Mouse (Mus musculus): ENCODE measurements at regions not wholly inside any gene's neighbourhood (a gene's known extent, or its start where the extent isn't known, plus 50 kb on each side); places are given as distances from the start of the nearest gene placed in this dataset.

- DNase-seq (ENCODE audit: low spot score in 2 of 2), result peak; percentile 67 to 72
Observed at GRCm38 (mm10) chr14:24550763-24551471, 64.0 kb downstream of the Rps24 start.

- no peak for DNase-seq (ENCODE audit: low spot score in 2 of 2)
Observed at GRCm38 (mm10) chr14:24551472-24551783, 64.5 kb downstream of the Rps24 start.

DNA sequence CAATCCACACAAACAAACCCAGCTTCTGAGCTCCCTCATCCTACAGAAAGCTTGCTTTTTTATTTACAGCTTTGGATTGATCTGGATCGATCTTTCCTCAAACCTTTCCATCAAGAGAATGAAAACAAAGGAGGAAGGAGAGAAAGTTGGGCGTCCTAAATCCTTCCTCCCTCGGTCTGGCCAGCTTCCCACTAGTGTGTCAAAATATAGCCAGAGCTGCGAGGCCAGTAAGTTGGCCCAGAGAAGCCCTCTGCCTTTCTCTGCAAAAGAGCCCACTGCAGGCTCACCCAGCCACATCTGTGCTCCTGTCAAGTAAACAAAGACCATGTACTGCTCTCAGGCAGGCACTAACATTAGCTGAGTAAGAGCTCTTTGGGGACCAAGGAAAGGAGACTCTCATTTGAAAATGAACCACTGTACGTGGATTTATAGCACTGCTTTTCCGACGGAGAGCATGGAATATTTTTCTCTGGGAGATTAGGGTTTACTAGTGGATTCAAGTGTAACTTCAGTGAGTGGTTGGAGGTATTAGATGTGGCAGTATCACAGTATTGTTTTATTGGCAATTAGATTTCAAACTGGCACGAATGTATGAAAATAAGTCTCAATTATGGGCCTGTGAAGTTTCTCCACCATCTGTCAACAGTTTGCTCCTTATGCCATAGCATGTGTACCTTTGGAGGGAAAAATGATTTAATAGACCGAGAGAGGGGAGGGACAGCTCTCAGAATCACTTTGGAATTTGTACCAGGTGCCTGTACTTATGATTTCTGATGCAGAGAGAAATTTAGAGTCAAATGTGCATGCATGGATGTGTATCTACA lies 78.1 kb downstream of the Rps24 start:
- no peak for DNase-seq (ENCODE audit: low spot score in 2 of 2)

DNA sequence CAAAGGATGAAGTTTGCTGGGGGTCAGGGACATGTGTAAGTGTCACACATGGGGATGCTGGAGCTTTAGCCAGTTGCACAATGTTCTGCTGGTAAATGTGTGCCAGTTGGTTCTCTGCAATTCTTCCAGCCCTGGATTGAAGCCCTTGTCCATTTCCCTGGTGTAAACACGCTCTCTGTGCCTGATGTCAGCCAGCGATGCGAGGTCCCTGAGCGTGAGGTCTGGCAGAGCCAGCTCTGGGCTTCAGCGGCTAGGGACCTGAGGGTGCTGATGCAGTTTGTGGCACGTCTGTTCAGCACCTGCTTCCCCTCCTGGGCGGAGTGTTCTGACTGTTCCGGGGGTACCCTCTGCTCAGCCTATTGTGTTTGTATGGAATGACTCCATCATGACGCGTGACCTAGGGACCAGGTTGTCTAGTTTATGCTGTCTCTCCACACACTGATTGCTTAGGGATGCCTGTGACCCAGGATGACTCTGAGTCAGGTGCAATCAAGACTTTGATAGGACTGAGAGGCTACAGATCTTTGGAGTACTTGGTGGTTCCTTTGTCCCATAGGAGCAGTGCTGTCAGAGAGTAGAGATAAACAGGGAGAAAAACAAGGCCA lies 78.9 kb downstream of the Rps24 start:
- DNase-seq (ENCODE audit: low spot score in 2 of 2), result peak; percentile 17 to 29

DNA sequence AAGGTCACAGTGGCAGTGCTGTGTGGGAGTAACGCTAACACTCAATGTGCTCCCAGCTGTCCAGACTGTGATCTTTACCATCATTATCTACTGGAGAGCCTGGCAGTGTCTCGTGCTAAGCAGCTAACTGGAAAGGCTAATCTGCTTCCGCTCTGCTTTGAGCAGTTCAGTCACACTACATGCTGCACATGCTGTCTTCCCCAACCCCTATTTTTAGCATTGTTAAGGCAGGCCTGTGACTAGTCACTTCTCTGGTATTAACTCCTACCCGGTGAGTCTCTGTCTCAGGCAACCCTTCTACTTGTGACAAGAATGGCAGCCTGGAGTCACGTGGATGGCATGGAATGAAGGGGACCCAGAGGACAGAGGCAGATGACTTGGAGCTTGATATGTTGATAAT lies 88.2 kb downstream of the Rps24 start:
- DNase-seq (ENCODE audit: low spot score in 2 of 2), result peak in 1 of 2 experiments; percentile 16

GRCm38 (mm10) chr14:24578535-24579111 lies 91.7 kb downstream of the Rps24 start:
- peak; percentile 92 to 93 for DNase-seq (ENCODE audit: low spot score in 2 of 2)

- peak; percentile 30 to 53 for DNase-seq (ENCODE audit: low spot score in 2 of 2)
Observed at GRCm38 (mm10) chr14:24579153-24579795, 92.3 kb downstream of the Rps24 start.

DNA sequence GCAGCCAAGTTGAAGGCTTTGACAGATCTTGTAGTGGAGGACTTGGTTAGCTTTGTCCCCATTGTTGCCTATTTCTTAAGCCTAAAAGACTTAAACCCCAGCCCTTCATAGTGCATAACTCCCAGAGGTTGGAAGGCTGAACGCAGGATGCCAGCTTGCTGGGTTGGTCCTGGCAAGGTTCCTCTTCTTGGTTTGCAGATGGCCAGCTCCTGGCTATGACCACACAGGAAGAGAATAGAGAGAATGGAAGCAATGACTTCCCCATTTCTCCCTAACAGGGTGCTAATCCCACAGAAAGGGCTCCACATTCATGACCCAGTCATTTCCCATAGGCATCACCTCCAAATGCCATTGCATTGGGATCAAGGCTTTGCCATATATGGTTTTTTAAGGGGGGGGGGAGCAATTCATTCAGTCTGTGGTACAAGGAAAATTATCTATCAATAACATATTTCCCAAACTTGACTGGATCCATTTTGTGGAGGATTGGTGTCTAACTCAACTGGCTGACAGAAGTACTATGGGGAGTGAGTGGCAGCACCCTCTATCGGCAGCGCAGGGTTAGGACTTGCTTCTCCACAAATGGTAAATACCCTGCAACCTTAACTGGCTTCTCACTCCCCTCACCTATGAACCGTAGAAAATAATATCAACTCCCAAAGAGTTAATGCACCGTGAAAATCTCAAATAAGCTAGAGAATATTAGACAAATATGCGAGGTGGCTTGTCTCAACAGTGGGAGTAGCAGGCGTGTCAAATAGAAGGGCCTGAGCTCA lies 99.4 kb downstream of the Rps24 start:
- no peak for DNase-seq (ENCODE audit: low spot score in 2 of 2)

- peak in 1 of 2 experiments; percentile 35 for DNase-seq (ENCODE audit: low spot score in 2 of 2)
Observed at GRCm38 (mm10) chr14:24586982-24587672, 100.2 kb downstream of the Rps24 start.

GRCm38 (mm10) chr14:24588041-24588440 lies 101.1 kb downstream of the Rps24 start:
- no peak for DNase-seq (ENCODE audit: low spot score in 2 of 2)

DNA sequence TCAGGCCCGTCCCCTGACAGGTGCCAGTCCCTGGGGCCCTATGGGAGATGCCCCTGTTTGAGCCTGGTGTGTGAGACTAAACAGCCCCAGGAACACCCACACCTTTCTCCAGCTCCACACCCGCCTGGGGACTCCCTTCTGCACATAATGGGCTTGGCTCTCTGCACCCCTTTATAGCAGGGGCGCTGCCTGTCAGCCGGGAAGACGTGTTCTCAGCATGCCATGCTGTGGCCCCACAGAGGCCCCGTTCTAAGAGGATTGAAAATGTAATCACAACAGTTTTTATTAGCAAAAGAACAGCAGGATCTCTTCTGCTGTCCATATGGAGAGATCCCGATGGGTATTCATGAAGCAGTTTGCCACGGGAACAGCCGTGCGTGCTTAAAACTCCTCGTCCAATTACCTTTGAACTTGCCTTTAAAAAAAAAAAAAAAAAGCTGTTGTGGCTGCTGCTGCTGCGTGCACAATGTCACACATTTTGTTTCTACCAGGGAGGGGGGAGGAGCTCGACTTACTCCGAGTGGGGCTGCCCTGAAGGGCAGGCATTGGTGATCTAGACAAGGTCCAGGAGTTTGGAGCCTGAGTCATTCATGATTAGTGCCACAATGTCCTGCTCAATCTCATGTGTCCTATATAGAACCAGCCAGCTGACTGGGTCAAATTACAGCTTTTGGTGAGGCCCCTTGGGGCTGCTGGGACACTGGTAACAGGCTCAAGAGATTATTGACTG lies 119.7 kb downstream of the Rps24 start:
- no peak for DNase-seq (ENCODE audit: low spot score in 2 of 2)

- DNase-seq (ENCODE audit: low spot score in 2 of 2), result no peak
Observed at GRCm38 (mm10) chr14:24608356-24608755, 121.4 kb downstream of the Rps24 start.

DNA sequence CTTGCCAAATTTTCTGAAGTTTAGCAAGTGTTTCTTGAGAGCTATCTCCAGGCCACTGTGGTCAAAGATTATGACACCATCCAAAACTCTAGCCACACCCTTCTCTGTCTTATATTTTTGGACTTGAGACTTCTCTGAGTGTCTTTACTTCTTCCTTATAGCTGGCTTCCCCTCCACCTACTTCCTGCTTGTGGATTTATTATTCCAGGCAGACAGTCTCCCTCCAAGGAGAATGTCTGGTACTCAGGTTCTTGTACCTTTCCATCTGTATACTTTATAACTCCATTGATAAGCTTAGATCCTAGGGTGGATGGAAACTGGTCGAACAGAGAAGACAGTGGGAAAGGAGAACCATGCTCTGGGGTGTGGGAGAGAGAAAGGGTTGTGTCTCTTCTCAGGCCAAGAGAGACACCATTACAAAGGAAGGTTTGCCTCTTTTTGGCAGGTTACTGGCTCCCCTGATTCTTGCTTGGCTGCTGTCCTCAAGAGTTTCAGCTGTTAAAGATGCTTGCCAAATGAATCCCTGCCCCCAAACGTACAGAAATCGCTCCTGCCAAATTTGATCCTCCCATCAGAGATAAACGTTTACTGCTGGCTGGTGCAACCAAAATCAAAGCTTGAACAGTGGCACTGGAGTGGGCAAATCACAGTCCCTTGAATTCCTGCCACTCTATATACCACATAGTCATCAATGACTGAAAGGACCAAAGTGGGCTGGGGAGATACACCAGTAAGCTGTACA lies 125.5 kb downstream of the Rps24 start:
- DNase-seq (ENCODE audit: low spot score in 2 of 2), result no peak

- no peak for DNase-seq (ENCODE audit: low spot score in 2 of 2)
Observed at GRCm38 (mm10) chr14:24615776-24616175, 128.9 kb downstream of the Rps24 start.

- DNase-seq (ENCODE audit: low spot score in 2 of 2), result no peak
Observed at GRCm38 (mm10) chr14:24616306-24617125, 129.6 kb downstream of the Rps24 start.

DNA sequence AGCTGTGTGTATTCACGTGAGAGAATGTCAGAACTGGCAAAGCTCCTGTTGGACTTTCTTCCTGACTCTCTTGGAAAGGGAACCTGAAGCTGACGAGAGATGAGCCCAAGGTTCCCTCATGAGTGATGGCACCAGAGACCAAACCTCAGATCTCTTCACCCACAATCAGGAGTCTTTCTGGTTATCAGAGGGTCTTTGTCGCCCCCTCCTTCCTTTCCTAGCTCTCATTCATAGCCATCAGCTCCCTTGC lies 130.1 kb downstream of the Rps24 start:
- DNase-seq (ENCODE audit: low spot score in 2 of 2), result no peak

DNA sequence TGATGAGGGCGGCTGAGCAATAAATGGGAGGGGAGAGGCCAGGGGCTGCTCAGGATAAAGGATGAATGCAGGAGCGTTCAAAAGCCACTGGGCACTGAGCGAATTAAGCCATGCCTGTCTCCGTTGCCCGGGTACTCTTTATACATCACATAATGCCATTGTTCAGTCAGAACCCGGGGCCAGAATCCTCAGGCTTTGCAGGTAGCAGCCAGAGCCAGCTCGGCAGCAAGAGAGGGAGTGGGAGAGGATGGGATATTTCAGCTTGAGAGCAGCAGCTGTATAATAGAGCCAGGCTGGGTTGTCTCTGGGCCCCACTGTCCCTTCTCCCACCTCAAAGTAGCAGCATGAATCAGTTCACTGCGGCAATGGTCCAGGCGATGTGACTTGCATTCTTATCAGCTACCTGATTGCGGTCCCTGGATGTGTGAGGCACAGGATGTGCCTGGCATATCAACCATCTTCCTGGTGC lies 130.5 kb downstream of the Rps24 start:
- peak; percentile 58 to 77 for DNase-seq (ENCODE audit: low spot score in 2 of 2)

Measured in layer of hippocampus, postnatal 10 days (tissue).